Mouse (Mus musculus) cortical plate, adult 2 months (tissue): ENCODE results near the gene Hspb1.

Experiments
- CTCF ChIP-seq: fragments of 200-500 bp; IDR thresholded peaks from 2 replicates; pipeline ENCODE4 v1.5.1; 2011; ENCODE audit warnings: mild to moderate bottlenecking, control low read depth, low read length; ENCODE audit not compliant: insufficient read depth; ENCODE audit errors: extremely low read depth
- POLR2A ChIP-seq: fragments of 200-500 bp; IDR thresholded peaks from 2 replicates; pipeline ENCODE4 v1.6.1; 2011; ENCODE audit warnings: mild to moderate bottlenecking, low read length, control low read depth; ENCODE audit not compliant: insufficient read depth; ENCODE audit errors: extremely low read depth

- TF ChIP-seq CTCF (0 out of 2 replicates have a peak, but pooled peaks have one; percentile 9), POLR2A (no peak)
Measured at GRCm38 (mm10) chr5:135901354-135902095, 13.8 kb downstream of the Hspb1 start.
